Mouse (Mus musculus): ENCODE measurements around the gene Svs1.

DNA sequence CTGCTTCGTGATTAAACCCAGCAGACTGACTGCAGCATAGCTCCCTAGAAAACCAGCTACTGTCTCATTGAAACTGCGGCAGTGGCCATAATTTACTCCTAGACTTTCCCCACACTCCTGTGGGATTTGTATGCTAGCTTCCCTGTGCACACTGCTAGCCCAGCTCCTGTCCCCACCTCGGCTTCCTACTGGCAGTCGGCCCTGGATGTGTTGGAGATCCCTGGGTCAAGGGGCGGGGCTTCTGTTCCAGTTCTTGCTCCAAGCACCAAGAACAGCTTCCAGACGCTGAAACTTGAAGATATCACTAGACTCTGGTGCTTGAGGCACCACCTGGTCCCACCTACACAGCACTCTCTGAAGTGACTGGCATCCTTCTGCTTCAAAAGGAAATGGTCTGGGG lies 11.5 kb downstream of the Svs1 start:
- no peak for TF ChIP-seq MAX (IDR thresholded peaks at IDR 0.05; ENCODE audit: low read depth)
- no peak for TF ChIP-seq POLR2A (IDR thresholded peaks at IDR 0.05; ENCODE audit: insufficient read length, low read depth)
- no peak for TF ChIP-seq MYOG (IDR thresholded peaks at IDR 0.05; ENCODE audit: control insufficient read depth in 1 of 3, insufficient read depth in 1 of 3, insufficient read length in 2 of 3, low read depth in 2 of 3)
- no peak for TF ChIP-seq TCF12 (IDR thresholded peaks at IDR 0.05; ENCODE audit: insufficient read depth, poor library complexity, severe bottlenecking)
- TF ChIP-seq USF1 (IDR thresholded peaks at IDR 0.05; ENCODE audit: low read depth), result no peak
- TF ChIP-seq E2F4 (IDR thresholded peaks at IDR 0.05; ENCODE audit: insufficient read depth), result no peak
- no peak for TF ChIP-seq POLR2AphosphoS2 (IDR thresholded peaks at IDR 0.05; ENCODE audit: insufficient read length, low read depth)
- TF ChIP-seq TCF3 (IDR thresholded peaks at IDR 0.05; ENCODE audit: insufficient read length, low read depth), result no peak
- no peak for TF ChIP-seq CEBPB (IDR thresholded peaks at IDR 0.05; ENCODE audit: insufficient read depth, poor library complexity, severe bottlenecking)
- no peak for TF ChIP-seq REST (IDR thresholded peaks at IDR 0.05; ENCODE audit: insufficient read depth, insufficient read length)

All from myocyte (in vitro differentiated cells).